Mouse (Mus musculus): Measurements from ENCODE around the gene Ttc7b. TPM values are rescaled to one million over a fixed set of nuclear protein-coding genes. Genes with fewer than 3 reads are reported as not detected.
A peak's percentile ranks its signal among the peaks of the same experiment; 100 is the strongest.

Gene Ttc7b
- 8.5 and 9.6 TPM in 2 replicates for polyA plus RNA-seq (2014; fragmentation: Nextera tagmentation; extraction: Ambion mirVana)

GRCm38 (mm10) chr12:100520794-100521186 lies at the start of gene Ttc7b:
Gene Ttc7b, minus strand, starts transcription at chr12:100520826.
- peak within 1 kb of the TSS; percentile 88 for H3K27ac ChIP-seq (replicated peaks; ENCODE audit: low read depth, low read length)
- ATAC-seq (ENCODE audit: low FRiP score, low TSS enrichment): peak; percentile 82
- peak within 1 kb of the TSS; percentile 85 for H3K4me2 ChIP-seq (ENCODE audit: low read length)
- H3K27me3 ChIP-seq (ENCODE audit: control insufficient read depth, insufficient read depth, low read length): no peaks in the 10 kb centered on the region
- H3K4me3 ChIP-seq (replicated peaks; ENCODE audit: low read depth, low read length): peak within 1 kb of the TSS; percentile 85
- WGBS: 1% methylated on average over 42 of the region's 42 CpGs
- no peak for DNase-seq
- no peaks in the 10 kb centered on the region for H3K9me3 ChIP-seq (ENCODE audit: control insufficient read depth, low read length)
- H3K9ac ChIP-seq (replicated peaks; ENCODE audit: low read length): peak within 1 kb of the TSS; percentile 96
- H3K36me3 ChIP-seq (ENCODE audit: control insufficient read depth, insufficient read depth, low read length): no peaks in the 10 kb centered on the region
- peaks cover 16% of the 10 kb centered on the region for H3K4me1 ChIP-seq (ENCODE audit: control insufficient read depth, insufficient read depth, low read length)

- Histone ChIP-seq H3K4me3 (replicated peaks; ENCODE audit: low read depth, low read length) (no peak overlapping the region), H3K27me3 (ENCODE audit: control insufficient read depth, insufficient read depth, low read length) (no peaks in the 10 kb centered on the region), H3K27ac (replicated peaks; ENCODE audit: low read depth, low read length) (no peak overlapping the region), H3K36me3 (ENCODE audit: control insufficient read depth, insufficient read depth, low read length) (peaks cover 4% of the 10 kb centered on the region; the same call in 1 of the 2 replicates), H3K9ac (replicated peaks; ENCODE audit: low read length) (no peak overlapping the region), H3K9me3 (ENCODE audit: control insufficient read depth, low read length) (no peaks in the 10 kb centered on the region), H3K4me1 (ENCODE audit: control insufficient read depth, insufficient read depth, low read length) (no peaks in the 10 kb centered on the region), H3K4me2 (ENCODE audit: low read length) (no peak overlapping the region)
- no peak for DNase-seq
- WGBS: 86% methylated on average over 7 of the region's 7 CpGs
- ATAC-seq (ENCODE audit: low FRiP score, low TSS enrichment): no peak
These were observed 48.2 kb upstream of the Ttc7b start for GRCm38 (mm10) chr12:100568831-100569230.

DNA sequence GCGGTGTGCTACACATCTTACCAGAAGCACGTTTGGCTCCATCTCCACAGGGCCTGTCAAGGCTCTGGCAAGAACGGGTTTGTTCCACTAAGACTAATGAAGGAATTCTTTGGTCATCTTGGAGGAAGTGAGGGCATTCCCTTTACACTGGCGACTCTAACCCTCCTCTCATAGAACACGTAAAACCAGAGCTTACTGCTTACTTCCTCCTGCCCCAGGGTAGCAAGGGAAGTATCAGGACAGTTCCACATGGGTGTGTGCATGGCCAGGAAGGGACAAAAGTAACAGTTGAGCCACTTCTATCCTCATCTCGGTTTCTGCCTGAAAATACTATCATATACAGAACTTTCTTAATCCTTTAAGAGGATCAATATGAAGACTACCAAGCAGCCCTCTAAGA lies 47.5 kb upstream of the Ttc7b start:
- DNase-seq (no peak), ATAC-seq (ENCODE audit: low FRiP score, low TSS enrichment) (no peak)
- H3K4me1 ChIP-seq (ENCODE audit: control insufficient read depth, insufficient read depth, low read length): no peaks in the 10 kb centered on the region
- H3K4me3 ChIP-seq (replicated peaks; ENCODE audit: low read depth, low read length): no peak overlapping the region
- H3K9me3 ChIP-seq (ENCODE audit: control insufficient read depth, low read length): no peaks in the 10 kb centered on the region
- H3K9ac ChIP-seq (replicated peaks; ENCODE audit: low read length): no peak overlapping the region
- H3K36me3 ChIP-seq (ENCODE audit: control insufficient read depth, insufficient read depth, low read length): 0 out of 2 replicates have a peak, but pooled peaks cover 3% of the 10 kb centered on the region
- H3K27me3 ChIP-seq (ENCODE audit: control insufficient read depth, insufficient read depth, low read length): no peaks in the 10 kb centered on the region
- 82% methylated on average over 6 of the region's 6 CpGs for WGBS
- H3K4me2 ChIP-seq (ENCODE audit: low read length): no peak overlapping the region
- no peak overlapping the region for H3K27ac ChIP-seq (replicated peaks; ENCODE audit: low read depth, low read length)

DNA sequence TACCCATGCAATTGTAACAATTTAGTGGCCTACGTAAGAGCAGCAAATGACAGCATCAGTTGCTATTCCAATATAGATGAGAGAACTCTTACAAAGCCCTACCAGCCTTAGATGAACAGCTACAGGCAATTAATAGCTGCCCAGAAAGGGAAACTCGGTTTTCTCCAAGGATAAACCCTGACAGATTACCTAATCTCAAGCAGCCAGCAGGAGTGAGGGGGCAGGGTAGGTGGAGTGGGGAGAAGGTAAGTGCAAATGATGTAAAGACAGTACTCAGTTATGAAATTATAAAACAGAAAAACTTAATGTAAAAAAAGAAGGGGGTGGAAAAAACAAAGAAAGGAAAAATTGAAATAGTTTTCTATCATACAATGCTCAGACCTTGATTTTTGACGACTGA lies 47.0 kb upstream of the Ttc7b start:
- Histone ChIP-seq H3K4me3 (replicated peaks; ENCODE audit: low read depth, low read length) (no peak overlapping the region), H3K27me3 (ENCODE audit: control insufficient read depth, insufficient read depth, low read length) (no peaks in the 10 kb centered on the region), H3K9ac (replicated peaks; ENCODE audit: low read length) (no peak overlapping the region), H3K4me1 (ENCODE audit: control insufficient read depth, insufficient read depth, low read length) (no peaks in the 10 kb centered on the region), H3K9me3 (ENCODE audit: control insufficient read depth, low read length) (no peaks in the 10 kb centered on the region), H3K36me3 (ENCODE audit: control insufficient read depth, insufficient read depth, low read length) (no peaks in the 10 kb centered on the region), H3K4me2 (ENCODE audit: low read length) (no peak overlapping the region), H3K27ac (replicated peaks; ENCODE audit: low read depth, low read length) (no peak overlapping the region)
- WGBS: 79% methylated on average over 3 of the region's 3 CpGs
- DNase-seq (no peak), ATAC-seq (ENCODE audit: low FRiP score, low TSS enrichment) (no peak)

GRCm38 (mm10) chr12:100553675-100554074 lies 33.0 kb upstream of the Ttc7b start:
- Histone ChIP-seq H3K27me3 (ENCODE audit: control insufficient read depth, insufficient read depth, low read length) (no peaks in the 10 kb centered on the region), H3K4me1 (ENCODE audit: control insufficient read depth, insufficient read depth, low read length) (no peaks in the 10 kb centered on the region), H3K36me3 (ENCODE audit: control insufficient read depth, insufficient read depth, low read length) (peaks cover 28% of the 10 kb centered on the region; the same call in 1 of the 2 replicates), H3K4me2 (ENCODE audit: low read length) (no peak overlapping the region), H3K4me3 (replicated peaks; ENCODE audit: low read depth, low read length) (no peak overlapping the region), H3K27ac (replicated peaks; ENCODE audit: low read depth, low read length) (no peak overlapping the region), H3K9me3 (ENCODE audit: control insufficient read depth, low read length) (no peaks in the 10 kb centered on the region), H3K9ac (replicated peaks; ENCODE audit: low read length) (no peak overlapping the region)
- ATAC-seq (ENCODE audit: low FRiP score, low TSS enrichment) (no peak), DNase-seq (no peak)
- 91% methylated on average over 6 of the region's 6 CpGs for WGBS

DNA sequence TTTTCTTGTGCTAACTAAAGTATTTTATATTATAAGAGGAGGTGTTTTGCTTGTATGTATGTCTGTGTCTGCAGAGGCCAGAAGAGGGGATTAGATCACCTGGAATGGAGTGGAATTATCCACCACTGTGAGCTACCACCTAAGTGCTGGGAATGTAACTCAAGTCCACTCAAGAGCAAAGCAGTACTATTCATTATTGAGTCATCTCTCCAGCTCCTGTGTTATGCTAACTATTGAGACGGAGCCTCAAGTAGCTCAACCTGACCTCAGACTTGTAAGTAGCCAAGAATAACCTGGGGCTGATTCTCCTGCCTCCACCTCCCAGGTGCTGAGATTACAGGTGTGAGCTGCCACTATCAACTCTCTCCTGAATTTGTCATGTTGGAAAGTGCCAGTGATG lies 31.3 kb upstream of the Ttc7b start:
- DNase-seq (no peak), ATAC-seq (ENCODE audit: low FRiP score, low TSS enrichment) (no peak)
- Histone ChIP-seq H3K27ac (replicated peaks; ENCODE audit: low read depth, low read length) (no peak overlapping the region), H3K9me3 (ENCODE audit: control insufficient read depth, low read length) (no peaks in the 10 kb centered on the region), H3K9ac (replicated peaks; ENCODE audit: low read length) (no peak overlapping the region), H3K4me3 (replicated peaks; ENCODE audit: low read depth, low read length) (no peak overlapping the region), H3K36me3 (ENCODE audit: control insufficient read depth, insufficient read depth, low read length) (peaks cover 28% of the 10 kb centered on the region; the same call in 1 of the 2 replicates), H3K4me1 (ENCODE audit: control insufficient read depth, insufficient read depth, low read length) (no peaks in the 10 kb centered on the region), H3K4me2 (ENCODE audit: low read length) (no peak overlapping the region), H3K27me3 (ENCODE audit: control insufficient read depth, insufficient read depth, low read length) (no peaks in the 10 kb centered on the region)
- 83% methylated on average over 1 of the region's 1 CpGs for WGBS

DNA sequence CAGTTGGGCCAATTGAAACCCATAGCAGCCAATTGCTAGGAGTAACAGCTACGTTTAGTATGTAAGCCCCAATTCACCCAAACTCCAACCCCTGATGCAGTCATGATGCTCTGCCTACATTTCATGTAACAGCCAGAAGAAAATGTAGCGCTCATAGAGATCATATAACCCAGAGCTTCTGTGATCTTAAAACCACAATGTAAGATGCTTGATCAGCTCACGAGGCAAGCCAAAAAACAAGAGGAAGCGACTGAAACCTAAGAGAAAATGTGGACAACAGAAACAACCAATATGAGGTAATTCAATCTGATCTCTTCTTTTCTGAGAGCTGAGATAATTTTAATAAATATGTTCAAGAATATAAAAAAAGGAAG lies 23.6 kb upstream of the Ttc7b start:
- H3K4me3 ChIP-seq (replicated peaks; ENCODE audit: low read depth, low read length): no peak overlapping the region
- 0 out of 2 replicates have a peak, but pooled peaks cover 2% of the 10 kb centered on the region for H3K36me3 ChIP-seq (ENCODE audit: control insufficient read depth, insufficient read depth, low read length)
- ATAC-seq (ENCODE audit: low FRiP score, low TSS enrichment): no peak
- H3K27me3 ChIP-seq (ENCODE audit: control insufficient read depth, insufficient read depth, low read length): no peaks in the 10 kb centered on the region
- no peaks in the 10 kb centered on the region for H3K4me1 ChIP-seq (ENCODE audit: control insufficient read depth, insufficient read depth, low read length)
- no peaks in the 10 kb centered on the region for H3K9me3 ChIP-seq (ENCODE audit: control insufficient read depth, low read length)
- no peak for DNase-seq
- 91% methylated on average over 4 of the region's 4 CpGs for WGBS
- no peak overlapping the region for H3K4me2 ChIP-seq (ENCODE audit: low read length)
- H3K27ac ChIP-seq (replicated peaks; ENCODE audit: low read depth, low read length): no peak overlapping the region
- no peak overlapping the region for H3K9ac ChIP-seq (replicated peaks; ENCODE audit: low read length)

DNA sequence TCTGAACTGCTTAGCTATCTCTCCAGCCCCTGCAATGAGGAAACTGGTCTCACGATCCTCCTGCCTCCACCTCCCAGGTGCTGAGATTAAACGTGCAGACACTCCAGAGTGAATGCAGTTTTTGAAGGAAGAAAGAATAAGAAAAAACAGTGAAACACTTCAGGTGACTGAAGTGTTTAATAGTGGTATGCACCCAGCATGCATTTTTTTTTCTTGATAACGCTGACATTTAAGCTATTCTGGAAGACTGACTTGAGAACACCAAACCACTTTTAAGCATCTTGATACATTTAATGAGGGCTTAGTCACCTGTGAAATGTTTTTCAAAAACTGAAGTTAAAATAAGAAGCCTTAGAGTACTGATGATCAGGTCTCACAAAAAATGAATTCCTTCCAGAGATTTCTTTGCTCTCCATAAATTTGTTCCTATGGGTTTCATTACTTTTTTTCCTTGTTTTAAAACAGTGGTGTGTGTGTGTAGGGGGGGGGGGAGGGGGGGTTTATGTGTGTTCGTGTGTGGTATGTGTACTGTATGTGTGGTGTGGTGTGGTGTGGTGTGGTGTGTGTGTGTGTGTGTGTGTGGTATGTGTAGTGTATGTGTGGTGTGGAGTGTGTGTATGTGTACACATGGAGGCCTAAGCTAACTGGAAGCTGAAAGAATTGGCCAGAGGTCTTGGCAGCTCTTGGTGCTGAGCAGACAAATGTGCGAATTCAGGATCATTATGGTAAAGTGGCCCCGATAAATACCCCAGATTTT lies 23.0 kb upstream of the Ttc7b start:
- Histone ChIP-seq H3K4me2 (ENCODE audit: low read length) (no peak overlapping the region), H3K27ac (replicated peaks; ENCODE audit: low read depth, low read length) (no peak overlapping the region), H3K9ac (replicated peaks; ENCODE audit: low read length) (no peak overlapping the region), H3K36me3 (ENCODE audit: control insufficient read depth, insufficient read depth, low read length) (no peaks in the 10 kb centered on the region), H3K9me3 (ENCODE audit: control insufficient read depth, low read length) (no peaks in the 10 kb centered on the region), H3K27me3 (ENCODE audit: control insufficient read depth, insufficient read depth, low read length) (no peaks in the 10 kb centered on the region), H3K4me1 (ENCODE audit: control insufficient read depth, insufficient read depth, low read length) (no peaks in the 10 kb centered on the region), H3K4me3 (replicated peaks; ENCODE audit: low read depth, low read length) (no peak overlapping the region)
- ATAC-seq (ENCODE audit: low FRiP score, low TSS enrichment) (no peak), DNase-seq (no peak)
- 84% methylated on average over 6 of the region's 6 CpGs for WGBS

DNA sequence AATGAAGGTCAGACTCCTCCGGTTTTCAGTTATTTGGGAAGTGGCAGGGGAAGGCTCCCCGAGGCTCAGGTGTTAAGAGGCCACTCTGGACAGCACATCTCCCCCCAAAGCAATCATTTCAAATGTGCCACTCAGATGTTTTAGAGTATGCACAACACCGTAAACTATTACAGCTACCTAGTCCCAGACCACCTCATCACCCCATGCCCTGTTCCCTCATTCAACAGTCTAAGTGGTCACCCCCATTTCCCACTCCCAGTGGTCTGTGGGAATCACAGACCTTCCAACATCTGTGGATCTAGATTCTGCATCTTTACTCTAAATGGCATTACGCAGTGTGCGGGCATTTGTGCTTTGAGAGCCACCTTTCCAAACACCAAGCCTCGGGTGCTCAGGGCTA lies 21.9 kb upstream of the Ttc7b start:
- no peaks in the 10 kb centered on the region for H3K36me3 ChIP-seq (ENCODE audit: control insufficient read depth, insufficient read depth, low read length)
- no peaks in the 10 kb centered on the region for H3K27me3 ChIP-seq (ENCODE audit: control insufficient read depth, insufficient read depth, low read length)
- 91% methylated on average over 6 of the region's 6 CpGs for WGBS
- DNase-seq (no peak), ATAC-seq (ENCODE audit: low FRiP score, low TSS enrichment) (no peak)
- no peak overlapping the region for H3K4me3 ChIP-seq (replicated peaks; ENCODE audit: low read depth, low read length)
- H3K9me3 ChIP-seq (ENCODE audit: control insufficient read depth, low read length): no peaks in the 10 kb centered on the region
- no peak overlapping the region for H3K27ac ChIP-seq (replicated peaks; ENCODE audit: low read depth, low read length)
- no peak overlapping the region for H3K4me2 ChIP-seq (ENCODE audit: low read length)
- no peaks in the 10 kb centered on the region for H3K4me1 ChIP-seq (ENCODE audit: control insufficient read depth, insufficient read depth, low read length)
- no peak overlapping the region for H3K9ac ChIP-seq (replicated peaks; ENCODE audit: low read length)

All from midbrain, embryonic 14.5 days (tissue).